Mouse (Mus musculus) MEL (cell line): Measurements from ENCODE around the gene Lgr5.

Experiments used
- CHD1 ChIP-seq: IDR thresholded peaks from 2 replicates; pipeline ENCODE4 v1.6.1; 2012; ENCODE audit warnings: low read depth, mild to moderate bottlenecking, inconsistent platforms, low read length, improper control_type of control experiment
- EP300 ChIP-seq, 2 experiments: IDR thresholded peaks; 2 replicates each; pipeline ENCODE4 v1.6.1; 2011; ENCODE audit warnings: improper control_type of control experiment in 2 of 2, low read length in 2 of 2, low read depth in 1 of 2, mild to moderate bottlenecking in 1 of 2
- MAZ ChIP-seq: IDR thresholded peaks from 2 replicates; pipeline ENCODE4 v1.6.1; 2012; ENCODE audit warnings: low read depth, mild to moderate bottlenecking, inconsistent platforms, low read length, improper control_type of control experiment
- POLR2A ChIP-seq, 2 experiments: IDR thresholded peaks; 2 replicates each; pipeline ENCODE4 v1.6.1; 2011 to 2012; ENCODE audit warnings: low read length in 2 of 2, mild to moderate bottlenecking in 2 of 2, control low read depth in 1 of 2, improper control_type of control experiment in 1 of 2, low read depth in 1 of 2, moderate library complexity in 1 of 2; ENCODE audit not compliant: control insufficient read depth in 1 of 2, insufficient read depth in 1 of 2, poor library complexity in 1 of 2

- TF ChIP-seq CHD1, result no peak
- TF ChIP-seq POLR2A (IDR thresholded peaks at IDR 0.05; ENCODE audit: control insufficient read depth in 1 of 2, insufficient read depth in 1 of 2, low read depth in 1 of 2, low read length in 2 of 2, poor library complexity in 1 of 2), result no peak
- no peak for TF ChIP-seq MAZ
- TF ChIP-seq EP300 (IDR thresholded peaks at IDR 0.05; ENCODE audit: low read depth in 1 of 2, low read length in 2 of 2), result no peak
Observed at GRCm38 (mm10) chr10:115542917-115543316, 44.7 kb downstream of the Lgr5 start.
